ENCODE assay signal across 7 mouse cellular contexts in the genomic region with DNA sequence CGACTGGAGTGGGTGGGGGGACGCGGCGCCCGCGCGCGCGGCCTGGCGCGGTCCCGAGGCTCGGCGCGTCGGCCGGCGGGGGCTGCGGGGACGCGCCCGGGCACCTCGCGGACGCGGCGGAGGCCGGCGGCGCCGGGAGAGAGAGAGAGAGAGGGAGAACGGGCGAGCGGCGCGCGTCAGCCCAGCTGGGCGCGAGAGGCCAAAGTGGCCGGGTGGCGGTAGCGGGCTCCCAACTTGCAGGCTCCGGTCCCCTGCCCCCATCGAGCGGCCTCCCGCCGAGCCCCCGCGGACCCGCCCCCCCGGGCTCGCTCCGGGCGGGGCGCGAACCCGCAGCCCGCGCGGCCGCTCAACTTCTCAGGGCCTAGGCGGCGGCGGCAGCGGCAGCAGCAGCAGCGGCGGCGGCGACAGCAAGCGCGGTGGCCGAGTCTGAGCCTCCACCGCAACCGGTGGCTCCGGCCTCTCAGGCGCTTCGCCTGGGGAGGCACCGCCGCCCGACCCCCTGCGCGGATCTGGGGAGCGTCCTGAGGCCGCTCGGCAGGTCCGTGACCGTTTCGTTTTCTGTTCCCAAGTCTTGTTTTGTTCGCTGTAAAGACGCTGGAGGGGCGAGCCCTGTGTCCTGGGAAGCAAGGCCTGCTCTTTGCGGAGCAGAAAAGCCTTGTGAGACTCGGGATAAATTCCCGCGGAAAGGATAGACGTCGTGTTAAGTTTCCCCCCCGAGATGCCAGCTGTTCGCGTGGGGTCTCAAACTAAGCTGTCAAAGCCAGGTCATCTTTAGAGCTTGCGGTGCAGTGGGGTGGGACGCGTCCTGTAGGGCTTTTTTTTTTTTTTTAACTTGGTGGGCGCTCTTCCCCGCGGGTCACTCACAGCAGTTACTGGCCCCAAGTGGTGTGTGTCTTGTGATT. TPM values are rescaled to one million over a fixed set of nuclear protein-coding genes. Genes with fewer than 3 reads are reported as not detected.
DNase-seq lines count a peak whose midpoint lies in the region; ATAC-seq lines count a peak whose summit lies in the region.

No protein-coding gene starts in this region.

- no peaks in the 10 kb centered on the region for H3K36me3 ChIP-seq in hindbrain, embryonic 12.5 days

- peak; percentile 22 for DNase-seq in WW6 (ENCODE audit: low read depth, low spot score)
- DNase-seq in cerebellum, adult 9-11 months: peak; percentile 76
- DNase-seq in frontal cortex, postnatal 10 days (ENCODE audit: low spot score in 2 of 2): peak; percentile 44 to 57
- peak; percentile 60 to 64 for DNase-seq in layer of hippocampus, postnatal 36 days
- peak; percentile 59 for DNase-seq in right cerebral cortex, postnatal 14 days

- no peaks in the 10 kb centered on the region for H3K9me3 ChIP-seq in hindbrain, embryonic 12.5 days (replicated peaks)

- peaks cover 4% of the 10 kb centered on the region for H3K27me3 ChIP-seq in hindbrain, embryonic 12.5 days

- H3K4me3 ChIP-seq in hindbrain, embryonic 12.5 days: peak overlapping the region; percentile 88

- under 1% methylated on average over 52 of the region's 106 CpGs for WGBS in hindbrain, embryonic 12.5 days

- H3K4me1 ChIP-seq in hindbrain, embryonic 12.5 days: peaks cover 11% of the 10 kb centered on the region

- H3K4me2 ChIP-seq in hindbrain, embryonic 12.5 days (replicated peaks): peak overlapping the region; percentile 72

- peak; percentile 55 for ATAC-seq in hindbrain, embryonic 12.5 days (ENCODE audit: low FRiP score)
- ATAC-seq in megakaryocyte, adult 5-6 weeks (ENCODE audit: poor library complexity, severe bottlenecking): peak; percentile 49

- H3K9ac ChIP-seq in hindbrain, embryonic 12.5 days: peak overlapping the region; percentile 85

- H3K27ac ChIP-seq in hindbrain, embryonic 12.5 days: peak overlapping the region; percentile 96

RNA-seq across cellular contexts. Expression of a gene that starts 1.7 kb away (rescaled TPM):
- 17.9 and 18.1 TPM in 2 replicates for polyA plus RNA-seq in hindbrain, embryonic 12.5 days (2016; fragmentation: Nextera tagmentation; extraction: Ambion mirVana)
- total RNA-seq in layer of hippocampus, postnatal 36 days (2021): 10 to 100 TPM; 32.3 to 33.0 TPM
- total RNA-seq in megakaryocyte, adult 5-6 weeks (2015): 6.5 and 7.0 TPM in 2 replicates
- total RNA-seq in megakaryocyte, adult 5-6 weeks (2017): 7.3 and 7.6 TPM in 2 replicates

Comparison
In these comparisons a context has a peak if more than half of its experiments do, and no peak if none do; other contexts are left out.
1. Peak in every context shown above with its lines: DNase-seq, ATAC-seq, H3K4me3 ChIP-seq and H3K27ac ChIP-seq.
2. DNase-seq: peak in every context shown above with its lines; median percentile 76 in cerebellum, adult 9-11 months; 62 in layer of hippocampus, postnatal 36 days; 59 in right cerebral cortex, postnatal 14 days; 50 in frontal cortex, postnatal 10 days; 22 in WW6.